Mouse (Mus musculus): ENCODE measurements around the gene Sltm.
"Not testable (repeated sequence)": the region's sequence is repeated elsewhere in the genome, so short reads cannot be mapped to it uniquely, and the experiment has no call there.

Gene Sltm

GRCm38 (mm10) chr9:70548304-70548703, 5.8 kb downstream of the Sltm start:
- DNase-seq (ENCODE audit: low read depth in 1 of 2, low spot score in 2 of 2): no peak

DNA sequence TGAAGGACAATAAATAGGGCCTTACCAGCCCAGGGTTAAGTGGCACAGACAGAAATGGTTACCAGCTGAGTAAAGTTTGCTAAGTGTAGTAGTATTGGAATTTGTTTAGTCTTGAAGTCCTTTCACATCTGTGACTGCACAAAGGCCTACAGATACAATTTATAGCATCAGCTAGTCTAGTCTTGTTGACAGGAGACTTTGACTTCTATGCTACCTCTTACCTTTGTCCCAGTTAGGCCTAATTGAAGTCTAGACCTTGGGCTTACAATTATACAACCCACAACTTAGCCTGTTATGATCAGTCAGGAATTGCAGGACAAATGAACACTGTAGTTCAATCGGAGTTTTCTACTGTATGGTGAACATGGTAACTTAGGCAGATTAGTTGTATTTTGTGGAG, 9.0 kb downstream of the Sltm start:
- DNase-seq (ENCODE audit: low read depth in 1 of 2, low spot score in 2 of 2): no peak

GRCm38 (mm10) chr9:70552233-70552632, 9.7 kb downstream of the Sltm start:
- not testable (repeated sequence) for DNase-seq (ENCODE audit: low read depth in 1 of 2, low spot score in 2 of 2)

DNA sequence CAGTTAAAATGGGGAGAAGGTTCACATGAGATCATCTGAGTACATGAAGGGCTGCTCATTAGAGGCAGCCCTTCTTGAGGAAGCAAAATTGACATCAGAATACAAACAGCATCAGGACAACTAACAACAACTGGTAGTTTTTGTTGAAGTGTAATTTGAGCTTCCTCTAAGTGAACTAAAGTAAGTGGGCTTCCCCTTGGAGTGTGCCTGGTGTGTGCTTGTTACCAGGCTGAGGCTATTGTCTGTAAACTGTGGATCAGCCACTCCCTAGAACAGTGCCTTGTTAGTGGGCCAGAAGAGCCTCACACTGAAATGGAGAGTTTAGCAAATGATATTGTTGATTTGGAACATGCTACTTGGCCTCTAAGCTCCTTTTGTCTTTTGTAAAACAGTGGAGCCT, 12.9 kb downstream of the Sltm start:
- no peak for DNase-seq (ENCODE audit: low read depth in 1 of 2, low spot score in 2 of 2)

GRCm38 (mm10) chr9:70556796-70557195, 14.2 kb downstream of the Sltm start:
- no peak for DNase-seq (ENCODE audit: low read depth in 1 of 2, low spot score in 2 of 2)

- DNase-seq (ENCODE audit: low read depth in 1 of 2, low spot score in 2 of 2): no peak
Observed at GRCm38 (mm10) chr9:70562825-70563224, 20.3 kb downstream of the Sltm start.

DNA sequence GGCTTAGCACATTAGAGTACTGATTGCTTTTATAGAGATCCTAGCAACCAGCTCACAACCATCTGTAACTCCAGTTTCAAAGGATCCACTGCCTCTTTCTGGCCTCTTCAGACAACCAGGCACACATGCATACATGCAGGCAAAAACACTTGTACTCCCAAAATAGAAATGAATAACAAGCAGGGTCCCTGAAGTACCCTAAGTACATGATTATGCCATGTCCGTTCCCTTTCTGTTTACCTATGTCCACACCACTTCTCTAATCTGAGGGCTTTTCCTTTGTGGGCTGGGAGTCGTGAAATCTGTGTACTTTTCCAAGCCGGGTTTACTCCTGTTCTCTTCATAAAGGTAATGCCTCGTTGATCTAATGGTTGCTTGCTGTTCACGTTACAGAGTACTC, 25.1 kb downstream of the Sltm start:
- no peak for DNase-seq (ENCODE audit: low read depth in 1 of 2, low spot score in 2 of 2)

DNA sequence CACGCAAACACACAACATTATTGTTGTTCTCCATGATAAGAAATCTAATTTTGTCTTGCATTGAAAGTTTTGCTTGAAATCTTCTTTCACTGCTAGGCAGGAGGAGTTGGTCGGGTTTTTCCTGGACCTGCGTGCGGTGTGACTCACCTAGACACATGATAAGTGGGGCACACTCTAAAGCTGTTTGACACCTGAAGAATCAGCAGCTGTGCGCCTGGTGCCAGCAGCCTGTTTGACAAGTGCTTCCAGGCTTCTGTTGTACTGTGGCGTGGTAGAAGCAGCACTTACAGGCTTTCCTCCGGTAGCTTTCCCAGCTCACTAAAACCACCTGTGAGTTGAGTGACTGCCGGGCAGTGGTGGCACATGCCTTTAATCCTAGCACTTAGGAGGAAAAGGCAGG, 27.8 kb downstream of the Sltm start:
- no peak for DNase-seq (ENCODE audit: low read depth in 1 of 2, low spot score in 2 of 2)

GRCm38 (mm10) chr9:70578123-70578522, 35.6 kb downstream of the Sltm start:
- no peak for DNase-seq (ENCODE audit: low read depth in 1 of 2, low spot score in 2 of 2)

DNA sequence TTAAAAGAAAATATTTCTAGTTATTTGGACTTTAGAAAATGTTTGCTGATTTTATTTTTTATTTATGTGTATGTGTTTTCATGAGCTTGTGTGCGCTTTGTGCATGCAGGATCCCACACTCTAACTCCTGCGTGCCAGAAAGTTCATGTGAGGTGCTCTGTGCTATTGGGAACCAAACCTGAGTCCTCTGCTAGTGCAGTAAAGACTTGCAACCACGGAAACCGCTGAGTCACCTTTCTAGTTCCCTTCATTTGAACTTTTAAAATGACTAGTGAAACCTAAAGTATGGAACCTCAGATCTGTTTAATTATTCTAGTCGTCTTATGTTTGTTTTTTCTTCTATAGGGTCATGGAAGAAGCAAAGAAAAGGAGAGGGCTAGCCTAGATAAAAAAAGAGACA, 38.4 kb downstream of the Sltm start:
- DNase-seq (ENCODE audit: low read depth in 1 of 2, low spot score in 2 of 2): no peak

GRCm38 (mm10) chr9:70584641-70585040, 42.1 kb downstream of the Sltm start:
- no peak for DNase-seq (ENCODE audit: low read depth in 1 of 2, low spot score in 2 of 2)

DNA sequence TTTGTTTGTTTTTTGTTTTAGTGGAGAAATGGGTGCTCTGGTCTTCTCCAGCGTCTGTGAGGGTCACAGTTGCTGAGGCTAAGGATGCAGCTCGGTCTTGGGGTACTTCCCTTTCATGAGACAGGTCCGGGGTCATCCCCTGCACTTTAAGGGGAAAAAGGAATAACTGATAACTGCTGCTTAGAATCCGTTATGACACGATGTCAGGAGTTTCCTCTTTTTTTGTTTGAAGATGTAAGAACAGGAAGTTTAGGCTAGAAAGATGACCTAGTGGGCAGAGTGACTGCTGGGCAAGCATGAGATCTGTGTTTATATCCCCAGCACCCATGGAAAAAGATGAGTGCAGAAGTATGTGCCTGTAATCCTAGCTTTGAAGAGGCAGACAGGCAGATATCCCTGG, 42.6 kb downstream of the Sltm start:
- no peak for DNase-seq (ENCODE audit: low read depth in 1 of 2, low spot score in 2 of 2)

DNA sequence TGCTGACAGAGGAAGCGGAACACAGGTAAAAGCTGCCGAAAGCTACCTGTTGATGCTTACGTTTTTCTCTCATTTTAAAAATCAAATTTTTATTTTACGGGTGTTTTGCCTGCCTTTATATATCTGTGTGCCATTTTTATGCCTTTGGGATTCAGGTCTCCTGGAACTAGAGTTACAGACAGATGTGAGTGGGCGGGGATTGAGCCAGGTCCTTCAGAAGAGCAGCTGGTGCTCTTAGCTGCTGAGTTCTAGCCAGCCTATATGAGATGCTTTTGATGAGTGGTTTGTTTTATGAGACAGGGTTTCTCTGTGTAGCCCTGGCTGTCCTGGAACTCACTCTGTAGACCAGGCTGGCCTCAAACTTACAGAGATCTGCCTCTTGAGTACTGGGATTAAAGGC, 44.6 kb downstream of the Sltm start:
- DNase-seq (ENCODE audit: low read depth in 1 of 2, low spot score in 2 of 2): no peak

GRCm38 (mm10) chr9:70590775-70591174, 48.2 kb downstream of the Sltm start:
- DNase-seq (ENCODE audit: low read depth in 1 of 2, low spot score in 2 of 2): peak in 1 of 2 experiments; percentile 12

- DNase-seq (ENCODE audit: low read depth in 1 of 2, low spot score in 2 of 2): no peak
Observed at GRCm38 (mm10) chr9:70591486-70591885, 48.9 kb downstream of the Sltm start.

DNA sequence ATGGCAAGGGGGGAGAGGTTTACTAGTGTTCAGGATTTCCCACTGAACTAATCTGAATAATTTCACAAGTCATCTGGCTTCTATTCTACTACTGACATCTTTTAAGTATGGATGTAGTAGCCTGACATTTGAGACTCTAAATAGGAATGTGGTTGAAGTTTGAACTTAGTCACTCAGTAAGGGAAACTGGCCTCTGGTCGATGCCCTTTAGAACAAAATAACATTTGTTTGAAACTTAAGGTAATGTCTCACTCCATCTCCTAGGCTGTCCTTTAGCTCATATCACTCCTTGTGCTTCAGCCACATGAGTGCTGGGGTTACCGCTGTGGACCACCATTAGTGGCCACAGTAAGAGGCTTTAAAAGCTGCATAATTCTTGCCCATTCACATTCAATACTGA, 55.7 kb downstream of the Sltm start:
- DNase-seq (ENCODE audit: low read depth in 1 of 2, low spot score in 2 of 2): no peak

DNA sequence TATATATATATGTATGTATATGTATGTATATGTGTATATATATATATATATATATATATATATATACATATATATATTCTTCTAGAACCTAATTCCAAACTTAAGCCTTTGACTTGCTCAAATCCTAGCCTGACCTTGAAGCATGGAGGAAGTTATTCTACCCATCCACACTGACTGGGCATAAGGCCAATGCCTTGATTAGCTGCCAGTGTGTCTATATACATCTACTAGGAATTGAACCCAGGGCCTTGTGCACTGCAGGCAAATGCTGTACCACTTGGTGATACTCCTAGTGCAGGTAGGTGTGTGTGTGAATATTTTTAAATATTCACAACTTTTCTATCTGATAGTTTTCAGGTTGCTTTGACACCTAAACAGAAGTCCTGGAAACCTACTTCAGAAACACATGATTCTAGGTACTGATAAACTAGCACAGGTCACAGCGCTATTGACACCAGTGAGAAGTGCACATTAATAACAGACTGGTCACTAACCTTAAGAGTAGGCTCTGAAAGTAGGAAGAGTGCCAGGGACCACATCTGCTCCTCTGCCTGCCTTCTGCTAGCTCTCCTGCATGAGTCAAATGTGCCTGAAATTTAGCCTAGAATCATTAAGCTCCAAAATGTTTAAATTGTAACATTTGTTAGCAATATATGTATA, 59.8 kb downstream of the Sltm start:
- DNase-seq (ENCODE audit: low read depth in 1 of 2, low spot score in 2 of 2): no peak

- DNase-seq (ENCODE audit: low read depth in 1 of 2, low spot score in 2 of 2): no peak
Observed at GRCm38 (mm10) chr9:70611026-70611673, 68.6 kb downstream of the Sltm start.

DNA sequence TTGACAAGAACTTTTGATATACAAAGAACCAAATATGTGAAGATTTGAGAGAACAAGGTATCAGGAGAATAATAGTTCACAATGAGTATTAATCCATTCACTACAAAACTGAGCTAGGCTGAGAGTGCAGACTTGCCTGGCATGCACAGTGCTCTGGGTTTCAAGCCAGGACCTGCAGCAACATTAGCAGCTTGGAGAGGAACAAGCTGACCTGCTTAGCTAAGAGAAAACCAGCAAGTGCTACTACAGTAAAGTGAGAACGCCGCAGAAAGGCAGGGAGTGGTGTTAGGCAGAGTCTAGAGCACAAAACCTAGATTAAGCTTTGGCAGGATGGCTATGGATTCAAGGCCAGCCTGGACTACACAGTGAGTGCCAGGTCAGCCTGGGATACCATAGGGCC, 87.2 kb downstream of the Sltm start:
- no peak for DNase-seq (ENCODE audit: low read depth in 1 of 2, low spot score in 2 of 2)

DNA sequence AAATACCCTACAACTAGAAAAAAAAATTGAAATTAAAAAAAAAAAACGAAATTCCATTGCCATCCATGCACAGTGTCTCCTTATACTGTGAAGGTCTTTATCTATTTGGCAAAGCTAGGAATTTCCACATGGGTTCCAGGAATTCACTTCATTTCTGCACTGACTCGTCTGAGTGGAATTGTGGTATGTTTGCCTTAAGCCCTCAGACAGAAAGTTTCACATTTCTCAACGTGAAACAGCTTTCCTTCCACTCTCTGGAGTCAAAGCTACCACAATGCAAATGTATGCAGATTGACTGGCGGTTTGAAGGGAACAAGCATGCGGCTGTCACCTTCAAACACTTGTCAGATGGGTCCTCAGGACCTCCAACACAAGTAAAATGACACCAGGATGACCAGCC, 89.1 kb downstream of the Sltm start:
- no peak for DNase-seq (ENCODE audit: low read depth in 1 of 2, low spot score in 2 of 2)

DNA sequence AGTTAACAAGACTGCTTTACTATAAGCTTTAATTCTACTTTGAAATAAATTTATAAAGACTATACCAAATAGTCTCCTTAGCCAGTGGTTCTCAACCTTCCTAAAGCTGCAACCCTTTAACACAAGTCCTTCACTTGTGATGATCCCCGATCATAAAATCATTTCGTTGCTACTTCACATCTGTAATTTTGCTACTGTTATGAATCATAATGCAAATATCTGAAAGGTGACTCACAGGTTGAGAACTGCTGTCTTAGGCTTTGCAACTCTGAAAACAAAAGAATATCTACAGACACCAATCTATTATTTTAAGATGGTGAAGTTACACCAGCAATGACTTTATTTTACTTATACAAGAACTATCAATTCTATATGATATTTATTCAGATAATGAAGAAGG, 94.2 kb downstream of the Sltm start:
- DNase-seq (ENCODE audit: low read depth in 1 of 2, low spot score in 2 of 2): no peak

All from monocyte, adult 2 months (primary cell).